Mouse (Mus musculus) frontal cortex, postnatal 14 days (tissue): ENCODE measurements around the gene Arv1.

Source experiments
- DNase-seq, 2 experiments: peaks; one replicate each; pipeline ENCODE4 v3.0.0; 2022; ENCODE audit warnings: low spot score in 2 of 2

Gene Arv1

GRCm38 (mm10) chr8:124724301-124724700 is 2.4 kb downstream of the Arv1 start:
- no peak for DNase-seq

GRCm38 (mm10) chr8:124732828-124733227 is 10.9 kb downstream of the Arv1 start:
- no peak for DNase-seq

- DNase-seq = no peak
Observed at GRCm38 (mm10) chr8:124735371-124735911, 13.5 kb downstream of the Arv1 start.

GRCm38 (mm10) chr8:124739268-124739667 is 17.3 kb downstream of the Arv1 start:
- DNase-seq = no peak

GRCm38 (mm10) chr8:124746661-124747060 is 24.7 kb downstream of the Arv1 start:
- no peak for DNase-seq

DNA sequence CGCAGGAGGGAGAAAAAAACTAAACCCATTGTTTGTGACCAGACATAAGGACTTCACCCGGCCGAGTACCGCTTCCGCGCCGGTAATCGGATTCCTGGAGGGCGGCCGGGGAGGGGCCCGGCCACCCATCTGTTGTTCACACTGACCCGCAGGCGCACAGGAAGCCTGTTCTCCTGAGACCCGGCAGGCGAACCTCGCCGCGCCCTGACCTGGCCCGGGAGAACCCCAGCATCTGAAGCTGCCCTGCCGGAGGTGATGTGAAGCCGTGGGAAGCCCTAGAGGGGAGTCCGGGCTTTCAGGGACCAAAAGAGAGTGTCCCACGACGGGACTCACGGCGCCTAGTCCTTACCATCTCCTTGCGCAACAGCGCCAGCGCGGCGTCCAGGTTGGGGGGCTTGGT is 29.3 kb downstream of the Arv1 start:
- DNase-seq = no peak

DNA sequence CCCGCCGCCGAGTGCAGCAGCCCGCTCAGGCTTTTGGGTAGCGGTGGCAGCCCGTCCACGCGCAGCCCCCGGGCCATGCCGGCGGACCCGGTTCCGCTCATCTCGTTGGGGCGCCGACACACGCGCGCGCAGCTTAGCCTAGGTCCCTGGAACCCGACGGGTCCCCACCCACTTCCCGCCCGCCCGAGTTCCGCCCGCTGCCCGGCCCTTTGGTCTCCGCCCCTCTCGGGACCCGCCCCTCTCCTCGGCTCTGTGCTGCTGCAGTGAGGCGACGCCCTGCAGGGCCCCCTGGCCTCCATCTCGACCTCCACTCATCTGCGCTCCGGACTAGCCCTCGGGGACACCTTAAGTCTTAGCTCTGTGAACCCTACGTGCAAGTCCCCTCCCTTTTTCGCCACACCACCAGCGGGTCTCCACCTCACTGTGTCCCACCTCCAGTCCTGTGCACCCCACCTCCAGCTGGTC is 29.8 kb downstream of the Arv1 start, which contains the start of gene Fam89a:
Fam89a (minus strand) TSS at position 124 of the 465 bp plus-strand sequence.
- no peak for DNase-seq

DNA sequence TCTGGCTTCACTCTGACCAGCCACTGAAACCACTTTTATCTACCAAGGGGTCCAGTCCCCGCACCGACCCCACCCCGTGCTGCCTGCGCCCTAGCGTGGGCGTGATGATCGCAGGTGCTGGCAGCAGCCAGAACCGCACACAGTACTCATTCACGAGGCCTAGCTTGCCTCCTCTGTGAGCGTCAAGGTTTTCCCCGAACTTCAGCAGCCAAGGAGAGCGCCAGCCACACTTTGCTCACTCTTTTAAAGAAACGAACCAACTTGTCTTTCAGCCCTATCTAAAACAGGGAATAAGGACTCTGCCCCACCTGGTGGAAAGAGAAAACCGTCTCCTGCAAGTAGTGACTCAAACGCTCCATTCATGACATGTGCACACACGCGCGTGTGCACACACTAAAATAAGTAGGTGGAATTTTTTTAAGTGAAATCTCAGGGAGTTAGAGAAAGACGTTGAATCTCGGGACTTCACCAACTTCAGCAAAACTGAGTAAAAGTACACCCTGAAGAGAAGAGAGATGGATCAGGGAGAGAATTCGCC is 30.5 kb downstream of the Arv1 start:
- no peak for DNase-seq

DNA sequence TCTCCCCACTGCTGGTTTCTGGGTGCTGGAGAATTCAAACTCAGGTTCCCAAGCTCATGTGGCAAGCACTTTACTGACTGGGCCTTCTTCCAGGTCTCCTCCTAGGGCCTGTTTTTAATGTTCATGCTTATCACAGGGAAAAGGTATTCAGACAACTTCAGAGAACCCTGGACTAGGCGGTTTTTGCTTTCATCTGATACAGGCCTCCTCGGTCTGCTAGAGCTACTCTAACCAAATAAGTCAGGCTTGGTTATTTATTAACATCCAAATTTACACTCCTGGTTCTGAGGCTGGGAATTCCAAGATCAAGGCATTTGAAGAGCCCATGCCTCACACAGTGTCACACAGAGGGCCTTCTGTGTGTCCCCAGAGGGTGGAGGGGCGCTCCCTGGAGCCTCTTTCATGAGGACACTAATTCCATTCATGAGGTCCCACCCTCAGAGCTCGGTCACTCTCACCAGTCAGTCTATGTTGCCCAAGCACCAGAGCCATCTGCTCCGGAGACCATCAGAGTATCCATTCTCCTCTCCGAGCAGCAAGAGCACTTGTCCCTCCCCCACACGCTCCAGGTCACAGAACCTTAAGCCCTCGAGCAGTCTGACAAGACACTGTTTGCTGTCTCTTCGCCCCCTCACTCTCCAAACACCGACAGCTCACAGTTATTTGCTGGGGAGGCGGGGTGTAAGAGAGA is 32.3 kb downstream of the Arv1 start:
- DNase-seq = peak in 1 of 2 experiments; percentile 52

DNA sequence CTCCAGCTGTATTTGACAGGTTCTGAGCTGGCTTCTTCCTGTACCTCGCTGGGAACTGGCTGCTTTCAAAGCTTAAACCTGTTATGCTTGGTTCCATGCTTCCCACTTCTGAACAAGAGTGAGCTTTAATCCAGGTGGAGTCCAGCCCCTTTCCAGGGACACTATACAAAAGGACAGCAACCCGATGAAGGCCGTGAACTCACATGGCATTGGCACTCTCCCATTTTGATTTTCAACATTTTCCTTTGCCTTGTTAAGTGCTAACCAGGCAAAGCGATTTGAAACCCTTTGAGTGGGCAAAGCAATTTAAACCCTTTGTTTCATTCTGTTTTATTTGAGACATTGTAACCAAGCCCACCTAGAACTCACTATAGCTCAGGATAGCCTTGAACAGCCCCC is 32.9 kb downstream of the Arv1 start:
- no peak for DNase-seq

GRCm38 (mm10) chr8:124755481-124755880 is 33.5 kb downstream of the Arv1 start:
- DNase-seq = no peak

DNA sequence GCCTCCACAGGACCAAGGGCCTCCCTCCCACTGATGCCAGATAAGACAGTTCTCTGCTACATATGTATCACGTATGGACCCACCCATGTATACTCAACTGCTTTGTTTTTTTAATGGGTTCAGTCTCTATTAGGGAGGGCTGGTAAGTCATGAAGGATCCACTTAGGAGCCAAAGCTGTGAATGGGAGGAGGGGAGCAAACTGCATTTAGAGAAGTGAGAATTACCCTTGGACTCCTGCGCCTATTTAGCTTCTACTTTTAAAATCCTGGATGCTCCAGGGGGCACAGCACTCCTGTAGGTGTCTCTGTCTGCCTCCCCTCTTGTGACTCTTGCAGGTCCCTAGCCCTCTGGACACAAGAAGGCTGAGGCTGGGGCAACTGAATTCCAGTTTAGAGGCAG is 34.2 kb downstream of the Arv1 start:
- no peak for DNase-seq

GRCm38 (mm10) chr8:124756601-124757000 is 34.7 kb downstream of the Arv1 start:
- no peak for DNase-seq

DNA sequence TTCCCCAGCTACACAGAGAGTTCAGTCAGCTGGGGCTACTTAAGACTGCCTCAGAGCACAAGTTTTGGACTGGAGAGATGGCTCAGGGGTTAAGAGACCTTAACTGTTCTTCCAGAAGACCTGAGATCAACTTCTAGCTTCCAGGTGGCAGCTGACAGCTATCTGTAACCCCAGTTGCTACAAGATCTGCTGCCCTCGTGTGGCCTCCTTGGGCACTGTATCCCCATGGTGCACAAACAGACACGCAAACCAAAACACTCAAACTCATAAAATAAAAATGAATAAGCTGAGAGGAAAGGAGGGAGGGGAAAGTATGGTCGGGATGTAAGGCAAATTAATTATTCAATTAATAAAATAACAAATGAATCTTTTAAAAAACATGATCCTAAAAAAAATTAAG is 36.6 kb downstream of the Arv1 start:
- DNase-seq = no peak

- DNase-seq = no peak
Observed at GRCm38 (mm10) chr8:124763061-124763460, 41.1 kb downstream of the Arv1 start.

DNA sequence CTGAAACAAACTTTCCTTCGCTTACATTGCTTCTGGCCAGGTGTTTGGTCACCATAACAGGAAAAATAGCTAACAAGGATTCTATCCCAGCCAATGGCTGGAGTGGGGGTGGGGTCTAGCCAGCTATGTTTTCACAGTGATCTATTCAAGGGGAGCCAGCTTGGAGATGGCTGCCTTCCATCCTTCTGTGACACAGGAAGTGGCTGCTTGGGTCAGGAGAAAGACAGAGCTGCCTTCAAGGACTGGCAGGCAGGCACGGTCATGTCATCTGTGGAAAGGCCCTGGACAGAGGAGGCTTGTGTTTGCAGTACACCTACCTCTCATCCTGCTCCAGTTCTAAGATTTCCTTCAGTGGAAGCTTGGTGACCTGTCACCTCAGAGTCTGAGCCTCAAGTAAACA is 50.5 kb downstream of the Arv1 start:
- no peak for DNase-seq

GRCm38 (mm10) chr8:124775695-124776094 is 53.8 kb downstream of the Arv1 start:
- DNase-seq = peak; percentile 56 to 63

- no peak for DNase-seq
Observed at GRCm38 (mm10) chr8:124780236-124780635, 58.3 kb downstream of the Arv1 start.

GRCm38 (mm10) chr8:124782431-124782830 is 60.5 kb downstream of the Arv1 start:
- no peak for DNase-seq

GRCm38 (mm10) chr8:124783228-124783627 is 61.3 kb downstream of the Arv1 start:
- DNase-seq = no peak
